Mouse (Mus musculus) heart, embryonic 16.5 days (tissue): ENCODE measurements at regions not wholly inside any gene's neighbourhood (a gene's known extent, or its start where the extent isn't known, plus 50 kb on each side); places are given as distances from the start of the nearest gene placed in this dataset.

Experiments used
- ATAC-seq: fragments of 200-750 bp; cut with Nextera tagmentation; replicated peaks from 2 replicates; pipeline ENCODE4 v1.8.0; 2017; ENCODE audit warnings: moderate number of reproducible peaks; ENCODE audit not compliant: insufficient read depth, low FRiP score; ENCODE audit errors: extremely low read depth
- H3K27ac ChIP-seq: fragments of 300-500 bp; sonication (generic); 2 replicates; pipeline ENCODE4 v1.5.1; 2014; ENCODE audit warnings: mild to moderate bottlenecking, low read length, control low read depth, moderate library complexity
- H3K27me3 ChIP-seq: fragments of 300-500 bp; sonication (generic); 2 replicates; pipeline ENCODE4 v1.6.1; 2014; ENCODE audit warnings: low read length, mixed read lengths; ENCODE audit not compliant: control insufficient read depth, insufficient read depth
- H3K36me3 ChIP-seq: fragments of 300-500 bp; sonication (generic); 2 replicates; pipeline ENCODE4 v1.6.1; 2014; ENCODE audit not compliant: control insufficient read depth, insufficient read depth
- H3K4me1 ChIP-seq: fragments of 300-500 bp; sonication (generic); 2 replicates; pipeline ENCODE4 v1.6.1; 2014; ENCODE audit warnings: low read length, mixed read lengths; ENCODE audit not compliant: control insufficient read depth, insufficient read depth
- H3K4me2 ChIP-seq: fragments of 300-500 bp; sonication (generic); 2 replicates; pipeline ENCODE4 v1.6.1; 2014; ENCODE audit warnings: low read depth, mild to moderate bottlenecking, control low read depth, low read length
- H3K4me3 ChIP-seq: fragments of 300-500 bp; sonication (generic); 2 replicates; pipeline ENCODE4 v1.5.1; 2014; ENCODE audit warnings: mild to moderate bottlenecking, control low read depth, low read length
- H3K9ac ChIP-seq: fragments of 300-500 bp; sonication (generic); 2 replicates; pipeline ENCODE4 v1.6.1; 2014; ENCODE audit warnings: low read length, control low read depth
- H3K9me3 ChIP-seq: fragments of 300-500 bp; sonication (generic); replicated peaks from 2 replicates; pipeline ENCODE4 v1.6.1; 2016; ENCODE audit warnings: low read length; ENCODE audit not compliant: control insufficient read depth
- whole genome bisulfite sequencing: fragments of 180-500 bp; shearing (Covaris S2); extraction: QIAGEN DNeasy Blood & Tissue Kit; methylation state at CpG from one replicate; pipeline ENCODE4 v1.1.7; 2014; 5-methylcytosine and 5-hydroxymethylcytosine counted together

- H3K9me3 ChIP-seq, result peaks cover 5% of the 10 kb centered on the region; the same call in 1 of the 2 replicates
- no peak overlapping the region for H3K4me2 ChIP-seq
- H3K27me3 ChIP-seq, result no peaks in the 10 kb centered on the region
- no peaks in the 10 kb centered on the region for H3K36me3 ChIP-seq
- H3K4me3 ChIP-seq, result no peak overlapping the region
- H3K9ac ChIP-seq, result no peak overlapping the region
- H3K27ac ChIP-seq, result no peak overlapping the region
- peaks cover 12% of the 10 kb centered on the region for H3K4me1 ChIP-seq
- no peak for ATAC-seq
- 88% methylated on average over 3 of the region's 3 CpGs for WGBS
Measured at GRCm38 (mm10) chr9:42182400-42182799, 58.3 kb upstream of the Sorl1 start.

GRCm38 (mm10) chr9:42180152-42180551 is 56.1 kb upstream of the Sorl1 start:
- 75% methylated on average over 4 of the region's 4 CpGs for WGBS
- Histone ChIP-seq H3K4me3 (no peak overlapping the region), H3K27me3 (no peaks in the 10 kb centered on the region), H3K4me2 (no peak overlapping the region), H3K4me1 (peaks cover 10% of the 10 kb centered on the region), H3K27ac (no peak overlapping the region), H3K9me3 (peaks cover 5% of the 10 kb centered on the region; the same call in 1 of the 2 replicates), H3K36me3 (no peaks in the 10 kb centered on the region), H3K9ac (no peak overlapping the region)
- no peak for ATAC-seq

GRCm38 (mm10) chr9:42178759-42179377 is 54.8 kb upstream of the Sorl1 start:
- 52% methylated on average over 4 of the region's 4 CpGs for WGBS
- H3K36me3 ChIP-seq, result no peaks in the 10 kb centered on the region
- no peaks in the 10 kb centered on the region for H3K27me3 ChIP-seq
- H3K9me3 ChIP-seq, result peaks cover 5% of the 10 kb centered on the region; the same call in 1 of the 2 replicates
- H3K9ac ChIP-seq, result no peak overlapping the region
- H3K4me3 ChIP-seq, result no peak overlapping the region
- H3K4me2 ChIP-seq, result no peak overlapping the region
- H3K4me1 ChIP-seq, result peaks cover 8% of the 10 kb centered on the region
- no peak for ATAC-seq
- no peak overlapping the region for H3K27ac ChIP-seq

GRCm38 (mm10) chr9:42174349-42174955 is 50.4 kb upstream of the Sorl1 start:
- H3K9ac ChIP-seq, result no peak overlapping the region
- H3K4me2 ChIP-seq, result no peak overlapping the region
- no peak overlapping the region for H3K27ac ChIP-seq
- ATAC-seq, result no peak
- no peaks in the 10 kb centered on the region for H3K9me3 ChIP-seq
- no peaks in the 10 kb centered on the region for H3K4me1 ChIP-seq
- no peaks in the 10 kb centered on the region for H3K27me3 ChIP-seq
- H3K4me3 ChIP-seq, result no peak overlapping the region
- 41% methylated on average over 2 of the region's 2 CpGs for WGBS
- no peaks in the 10 kb centered on the region for H3K36me3 ChIP-seq
